Mouse (Mus musculus): ENCODE results near the gene C5ar2.

Gene C5ar2

GRCm38 (mm10) chr7:16196616-16197015 lies 47.3 kb downstream of the C5ar2 start:
- no peak for DNase-seq

GRCm38 (mm10) chr7:16193702-16194101 lies 50.3 kb downstream of the C5ar2 start:
- peak; percentile 6 for DNase-seq

GRCm38 (mm10) chr7:16192315-16192714 lies 51.6 kb downstream of the C5ar2 start:
- DNase-seq: peak; percentile 88

- no peak for DNase-seq
Observed at GRCm38 (mm10) chr7:16187494-16187893, 56.5 kb downstream of the C5ar2 start.
